Mouse (Mus musculus) hindbrain, embryonic 14.5 days (tissue): Measurements from ENCODE around the gene Prr19. TPM values are rescaled to one million over a fixed set of nuclear protein-coding genes. Genes with fewer than 3 reads are reported as not detected.

ENCODE experiments used
- polyA plus RNA-seq: library from polyadenylated mRNA; unstranded; fragments of >200 nt; fragmentation: Nextera tagmentation; extraction: Ambion mirVana; gene quantifications from 2 replicates; pipeline ENCODE4 v1.2.1, GENCODE M21; 2014

The Prr19 gene
- polyA plus RNA-seq, 1 experiment from 2014 or later: 4.2 TPM

Other genes with a start within 250 kb of the Prr19 start
- gene Grik5, start 229.1 kb upstream of the Prr19 start, polyA plus RNA-seq: 21.0 and 22.5 TPM in 2 replicates
- gene Zfp574, start 228.8 kb upstream of the Prr19 start, polyA plus RNA-seq: 29.3 and 29.4 TPM in 2 replicates
- gene Pou2f2, start 121.7 kb upstream of the Prr19 start, polyA plus RNA-seq: 31.8 and 32.5 TPM in 2 replicates
- gene Dedd2, start 80.8 kb upstream of the Prr19 start, polyA plus RNA-seq: 13.8 and 14.9 TPM in 2 replicates
- gene Zfp526, start 80.0 kb upstream of the Prr19 start, polyA plus RNA-seq: 2.4 and 2.5 TPM in 2 replicates
- 23.4 and 24.1 TPM in 2 replicates for gene Gsk3a, start 63.6 kb upstream of the Prr19 start, polyA plus RNA-seq
- 5.7 and 6.7 TPM in 2 replicates for gene Erf, start 50.6 kb upstream of the Prr19 start, polyA plus RNA-seq
- 42.5 and 47.5 TPM in 2 replicates for gene Cic, start 33.7 kb upstream of the Prr19 start, polyA plus RNA-seq
- gene Pafah1b3, start 3.4 kb upstream of the Prr19 start, polyA plus RNA-seq: 523 and 576 TPM in 2 replicates
- gene Tmem145, start 4.7 kb downstream of the Prr19 start, polyA plus RNA-seq: 74.9 and 81.2 TPM in 2 replicates
- 22.0 and 23.8 TPM in 2 replicates for gene Megf8, start 15.8 kb downstream of the Prr19 start, polyA plus RNA-seq
- gene Cnfn, start 68.3 kb downstream of the Prr19 start, polyA plus RNA-seq: not detected in 2 replicates
- 4.6 and 5.7 TPM in 2 replicates for gene Lipe, start 97.3 kb downstream of the Prr19 start, polyA plus RNA-seq
- gene Cxcl17, start 111.5 kb downstream of the Prr19 start, polyA plus RNA-seq: 0.67 and 0.80 TPM in 2 replicates
- gene Ceacam1, start 176.2 kb downstream of the Prr19 start, polyA plus RNA-seq: 0.91 and 1.4 TPM in 2 replicates
- gene Ceacam2, start 238.4 kb downstream of the Prr19 start, polyA plus RNA-seq: 0.21 TPM in 1 of 2 replicates, not detected in the other